Mouse (Mus musculus) ZHBTc4 (cell line): ENCODE data around the gene Dis3.
"Not testable (repeated sequence)": the region's sequence is repeated elsewhere in the genome, so short reads cannot be mapped to it uniquely, and the experiment has no call there.

ENCODE experiments used
- DNase-seq: peaks from one replicate; pipeline ENCODE4 v3.0.0-alpha.2; 2011; ENCODE audit warnings: low read depth, low spot score

The Dis3 gene

GRCm38 (mm10) chr14:99063091-99063490 is 36.5 kb downstream of the Dis3 start:
- DNase-seq: no peak

- no peak for DNase-seq
Measured at GRCm38 (mm10) chr14:99060616-99061015, 39.0 kb downstream of the Dis3 start.

GRCm38 (mm10) chr14:99058959-99059586 is 40.5 kb downstream of the Dis3 start:
- DNase-seq: peak; percentile 48

- no peak for DNase-seq
Measured at GRCm38 (mm10) chr14:99046782-99047181, 52.8 kb downstream of the Dis3 start.

GRCm38 (mm10) chr14:99046031-99046781 is 53.4 kb downstream of the Dis3 start, which contains the start of the genes Mzt1 and Bora:
Gene Mzt1, minus strand, starts transcription at chr14:99046134.
Gene Bora, plus strand, starts transcription at chr14:99046222.
- peak; percentile 99 for DNase-seq

GRCm38 (mm10) chr14:99045378-99046030 is 54.1 kb downstream of the Dis3 start:
- DNase-seq: peak; percentile 64

- DNase-seq: no peak
Measured at GRCm38 (mm10) chr14:99044718-99045117, 54.9 kb downstream of the Dis3 start.

GRCm38 (mm10) chr14:99044096-99044495 is 55.5 kb downstream of the Dis3 start:
- no peak for DNase-seq

- DNase-seq: peak; percentile 64
Measured at GRCm38 (mm10) chr14:99043499-99043898, 56.1 kb downstream of the Dis3 start.

- no peak for DNase-seq
Measured at GRCm38 (mm10) chr14:99041416-99041815, 58.2 kb downstream of the Dis3 start.

GRCm38 (mm10) chr14:99039308-99039707 is 60.3 kb downstream of the Dis3 start:
- peak; percentile 93 for DNase-seq

- no peak for DNase-seq
Measured at GRCm38 (mm10) chr14:99037703-99038102, 61.9 kb downstream of the Dis3 start.

- no peak for DNase-seq
Measured at GRCm38 (mm10) chr14:99036039-99036438, 63.5 kb downstream of the Dis3 start.

- not testable (repeated sequence) for DNase-seq
Measured at GRCm38 (mm10) chr14:99034851-99035250, 64.7 kb downstream of the Dis3 start.

- DNase-seq: no peak
Measured at GRCm38 (mm10) chr14:99032596-99032995, 67.0 kb downstream of the Dis3 start.

GRCm38 (mm10) chr14:99031337-99031873 is 68.2 kb downstream of the Dis3 start:
- DNase-seq: no peak

GRCm38 (mm10) chr14:99029987-99030386 is 69.6 kb downstream of the Dis3 start:
- DNase-seq: no peak
